Mouse (Mus musculus): Measurements from ENCODE around the gene Mamstr.

DNA sequence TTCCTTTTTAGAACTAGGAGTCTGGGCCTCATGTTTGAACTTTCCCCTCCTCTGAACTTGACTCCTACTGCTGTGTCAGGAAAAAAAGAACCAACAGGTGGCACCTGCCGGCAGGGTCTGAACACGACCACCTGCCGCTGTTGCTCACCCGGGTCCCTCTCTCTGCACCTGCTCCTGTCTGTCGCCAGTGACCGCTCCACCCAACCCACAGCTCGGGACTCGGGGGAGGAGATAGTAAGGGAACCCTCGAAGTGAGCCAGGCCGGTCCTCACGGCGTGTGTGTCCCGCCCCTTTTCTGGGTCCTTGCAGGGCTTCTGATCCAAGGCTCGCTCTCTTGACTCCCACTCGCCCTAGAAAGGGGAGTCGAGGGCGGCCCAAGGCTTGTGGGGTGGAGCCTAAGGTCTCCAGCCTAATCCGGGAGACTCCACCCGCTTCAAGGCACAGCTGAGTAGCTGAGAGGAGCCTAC lies at the start of gene Mamstr:
- TF ChIP-seq POLR2A (IDR thresholded peaks at IDR 0.05; ENCODE audit: insufficient read depth, low read depth, low read length) (no peak), CTCF (IDR thresholded peaks at IDR 0.05; ENCODE audit: insufficient read depth, low read depth, low read length) (no peak)
